Mouse (Mus musculus): ENCODE measurements around the gene Tshz2. TPM values are rescaled to one million over a fixed set of nuclear protein-coding genes. Genes with fewer than 3 reads are reported as not detected.
"Not testable (repeated sequence)": the region's sequence is repeated elsewhere in the genome, so short reads cannot be mapped to it uniquely, and the experiment has no call there.

Gene Tshz2
- polyA plus RNA-seq (2016; fragmentation: Nextera tagmentation; extraction: Ambion mirVana), result 3.0 and 5.1 TPM in 2 replicates

DNA sequence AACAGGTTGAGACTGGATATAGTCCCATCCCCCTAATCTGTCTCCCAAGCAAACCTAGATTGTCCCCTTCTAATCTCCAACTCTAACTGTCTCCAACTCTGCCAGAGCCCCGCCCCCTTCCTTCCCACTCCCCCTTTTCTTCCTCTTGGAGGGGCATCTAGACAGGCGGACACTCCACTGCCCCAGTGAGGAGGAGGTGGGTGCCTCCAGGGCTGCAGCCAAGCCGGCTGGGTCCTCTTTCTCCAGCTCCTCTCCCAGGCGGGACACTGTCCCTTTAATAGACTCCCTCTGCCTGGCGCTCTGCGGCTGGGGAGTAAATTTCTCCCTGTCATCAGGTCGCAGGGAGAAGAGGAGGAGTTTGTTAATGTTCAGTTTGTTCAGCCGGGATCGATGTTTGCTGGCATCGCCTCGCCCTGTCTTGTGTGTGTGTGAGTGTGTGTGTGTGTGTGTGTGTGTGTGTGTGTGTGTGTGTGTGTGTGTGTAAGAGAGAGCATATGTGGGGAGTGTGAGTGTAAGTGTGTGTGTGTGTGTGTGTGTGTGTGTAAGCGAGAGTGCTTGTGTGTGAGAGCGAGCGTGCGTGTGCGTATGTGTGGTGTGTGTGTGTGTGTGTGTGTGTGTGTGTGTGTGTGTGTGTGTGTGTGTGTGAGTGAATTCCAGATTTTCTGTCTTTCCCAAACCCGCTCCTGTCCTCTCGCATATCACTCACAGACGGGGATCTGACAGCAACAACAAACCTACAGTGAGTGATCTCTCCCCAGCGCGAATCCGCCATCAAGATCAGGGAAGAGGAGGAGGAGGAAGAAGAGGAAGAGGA, at the start of gene Tshz2:
Tshz2 (plus strand) TSS at position 676 of the 814 bp plus-strand sequence.
- Histone ChIP-seq H3K27ac (peak within 1 kb of the TSS; percentile 90), H3K36me3 (no peaks in the 10 kb centered on the region), H3K4me1 (replicated peaks) (peaks cover 42% of the 10 kb centered on the region), H3K4me3 (peak within 1 kb of the TSS; percentile 77), H3K27me3 (ENCODE audit: insufficient read depth, poor library complexity, severe bottlenecking) (no peaks in the 10 kb centered on the region; the same call in 1 of the 2 replicates), H3K9me3 (no peaks in the 10 kb centered on the region)
- WGBS, result under 1% methylated on average over 22 of the region's 22 CpGs
- peak; percentile 70 for DNase-seq (ENCODE audit: low spot score)

DNA sequence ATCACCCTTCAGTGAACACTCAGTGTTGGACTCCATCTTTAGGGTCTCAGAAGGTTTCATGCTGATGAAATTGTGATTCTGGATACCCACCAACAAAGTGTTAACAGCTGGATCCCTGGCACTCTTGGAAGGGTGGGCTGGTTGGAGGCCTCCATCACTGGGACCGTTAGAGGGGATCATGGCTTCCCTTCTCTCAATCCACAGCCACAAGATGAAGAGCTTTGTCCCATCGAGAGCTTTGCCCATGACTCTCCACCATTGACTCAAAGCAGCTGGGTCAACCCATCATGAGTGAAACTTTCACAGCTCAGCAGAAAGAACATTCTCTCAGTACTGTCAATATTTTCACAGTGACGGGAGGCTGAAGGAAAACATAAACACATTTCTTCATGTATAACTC, 49.3 kb upstream of the Tshz2 start:
- 80% methylated on average over 3 of the region's 3 CpGs for WGBS
- Histone ChIP-seq H3K27ac (no peak overlapping the region), H3K27me3 (ENCODE audit: insufficient read depth, poor library complexity, severe bottlenecking) (no peaks in the 10 kb centered on the region), H3K4me3 (no peak overlapping the region), H3K4me1 (replicated peaks) (peaks cover 16% of the 10 kb centered on the region), H3K9me3 (no peaks in the 10 kb centered on the region), H3K36me3 (no peaks in the 10 kb centered on the region)
- DNase-seq (ENCODE audit: low spot score), result no peak

DNA sequence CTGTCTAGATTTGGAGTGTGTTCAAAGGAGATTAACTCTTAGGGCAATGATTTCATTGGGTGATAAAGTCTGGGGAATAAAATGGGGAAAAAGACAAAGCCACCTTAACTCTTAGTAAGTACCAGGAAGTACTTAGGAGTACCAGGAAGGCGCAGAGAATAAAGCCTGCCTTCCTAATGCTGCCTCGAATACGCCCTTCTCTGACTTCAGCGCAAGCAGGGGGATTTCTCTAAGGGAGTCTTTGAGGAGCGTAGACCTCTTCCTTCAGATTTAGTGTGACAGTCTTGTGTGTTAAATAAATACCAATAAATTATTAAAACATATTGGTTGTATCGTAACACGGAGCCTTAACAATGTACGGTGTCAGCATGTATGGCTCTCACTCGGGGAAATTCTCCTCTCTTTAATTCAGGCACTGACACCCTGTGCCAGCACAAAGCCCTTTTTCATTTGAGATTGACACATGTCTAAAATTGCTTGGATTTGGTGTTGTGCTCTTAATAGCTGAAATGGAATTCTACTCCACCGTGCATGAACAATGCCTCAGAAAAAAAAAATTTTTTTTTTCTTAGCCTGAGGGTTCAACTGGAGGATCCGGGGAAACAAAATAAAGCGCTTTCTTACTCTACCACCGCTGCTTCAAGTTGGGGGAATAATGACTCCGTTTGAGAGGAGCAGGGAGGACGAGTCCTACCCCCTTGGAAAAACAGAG, 47.9 kb upstream of the Tshz2 start:
- no peak for DNase-seq (ENCODE audit: low spot score)
- Histone ChIP-seq H3K27ac (peak overlapping the region; percentile 24; the same call in 1 of the 2 replicates), H3K9me3 (no peaks in the 10 kb centered on the region), H3K27me3 (ENCODE audit: insufficient read depth, poor library complexity, severe bottlenecking) (no peaks in the 10 kb centered on the region), H3K4me1 (replicated peaks) (peaks cover 16% of the 10 kb centered on the region), H3K4me3 (no peak overlapping the region), H3K36me3 (no peaks in the 10 kb centered on the region)
- WGBS, result 68% methylated on average over 15 of the region's 15 CpGs

DNA sequence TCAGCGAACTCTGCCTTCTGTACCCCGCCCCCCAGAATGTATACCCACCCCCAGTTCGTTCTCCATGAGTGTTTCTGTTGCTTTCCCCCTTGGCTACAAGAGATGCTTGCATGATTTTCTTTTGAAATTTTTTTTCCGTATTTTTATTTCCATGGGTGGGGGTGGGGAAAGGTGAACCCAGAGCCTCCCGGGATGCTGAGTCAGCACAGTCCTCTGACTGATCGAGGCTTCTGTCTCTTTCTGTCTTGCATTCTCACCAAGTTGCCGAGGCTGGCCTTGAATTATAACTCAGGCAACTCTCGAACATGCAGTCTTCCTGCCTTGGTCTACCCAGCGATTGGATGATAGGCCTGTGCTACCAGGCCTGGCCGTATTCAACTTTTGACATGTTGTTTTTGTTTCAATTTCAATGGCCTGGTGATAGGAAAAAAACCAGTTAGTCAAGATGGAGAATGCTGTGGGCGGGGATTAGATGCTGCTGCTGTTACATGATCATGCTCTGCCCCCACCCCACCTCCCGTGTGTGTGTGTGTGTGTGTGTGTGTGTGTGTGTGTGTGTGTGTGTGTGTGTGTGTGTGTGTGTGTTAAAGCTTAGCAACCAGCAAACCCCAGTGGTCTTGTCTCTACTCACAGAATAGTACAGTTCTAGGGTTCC, 47.1 kb upstream of the Tshz2 start:
- DNase-seq (ENCODE audit: low spot score), result no peak
- Histone ChIP-seq H3K27me3 (ENCODE audit: insufficient read depth, poor library complexity, severe bottlenecking) (no peaks in the 10 kb centered on the region), H3K36me3 (no peaks in the 10 kb centered on the region), H3K4me1 (replicated peaks) (peaks cover 16% of the 10 kb centered on the region), H3K9me3 (no peaks in the 10 kb centered on the region), H3K27ac (peak overlapping the region; percentile 24; the same call in 1 of the 2 replicates), H3K4me3 (no peak overlapping the region)
- WGBS, result 81% methylated on average over 12 of the region's 12 CpGs

DNA sequence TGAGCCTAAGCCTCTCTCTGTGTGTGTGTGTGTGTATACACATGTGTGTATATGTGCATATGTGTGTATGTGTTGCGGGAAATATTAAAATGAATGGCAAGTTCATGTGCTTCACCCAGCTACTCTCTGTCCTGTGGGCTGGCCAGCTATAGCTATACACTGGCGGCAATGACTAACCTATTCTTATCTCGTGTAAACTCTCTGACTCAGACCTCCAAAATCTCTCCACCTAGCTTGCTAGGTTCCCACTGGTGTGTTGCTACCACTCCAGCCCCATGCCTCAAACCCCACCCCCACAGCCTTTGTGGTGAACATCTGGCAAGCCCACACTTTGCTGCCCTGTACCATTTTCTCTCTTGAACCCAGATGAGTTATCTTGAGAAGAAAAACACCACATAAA, 46.1 kb upstream of the Tshz2 start:
- DNase-seq (ENCODE audit: low spot score), result no peak
- WGBS, result 89% methylated on average over 3 of the region's 3 CpGs

DNA sequence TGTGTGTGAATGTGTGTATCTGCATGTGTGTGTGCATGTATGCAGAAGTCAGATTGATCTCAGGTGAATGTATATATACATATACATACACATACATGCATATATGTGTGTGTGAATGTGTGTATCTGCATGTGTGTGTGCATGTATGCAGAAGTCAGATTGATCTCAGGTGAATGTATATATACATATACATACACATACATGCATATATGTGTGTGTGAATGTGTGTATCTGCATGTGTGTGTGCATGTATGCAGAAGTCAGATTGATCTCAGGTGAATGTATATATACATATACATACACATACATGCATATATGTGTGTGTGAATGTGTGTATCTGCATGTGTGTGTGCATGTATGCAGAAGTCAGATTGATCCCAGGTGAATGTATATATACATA, 45.2 kb upstream of the Tshz2 start, which contains the start of gene Gm11011:
Gm11011 (minus strand) TSS at position 101 of the 400 bp plus-strand sequence.
- H3K4me3 ChIP-seq; H3K9me3 ChIP-seq; H3K27ac ChIP-seq; H3K27me3 ChIP-seq (ENCODE audit: insufficient read depth, poor library complexity, severe bottlenecking); DNase-seq (ENCODE audit: low spot score); H3K36me3 ChIP-seq: not testable (repeated sequence)
- H3K4me1 ChIP-seq (replicated peaks), result peaks cover 16% of the 10 kb centered on the region

More for the DNA sequence above, 46.1 kb upstream of the Tshz2 start:
- Histone ChIP-seq H3K4me3 (no peak overlapping the region), H3K4me1 (replicated peaks) (peaks cover 16% of the 10 kb centered on the region), H3K9me3 (no peaks in the 10 kb centered on the region), H3K36me3 (no peaks in the 10 kb centered on the region), H3K27me3 (ENCODE audit: insufficient read depth, poor library complexity, severe bottlenecking) (no peaks in the 10 kb centered on the region), H3K27ac (no peak overlapping the region)

DNA sequence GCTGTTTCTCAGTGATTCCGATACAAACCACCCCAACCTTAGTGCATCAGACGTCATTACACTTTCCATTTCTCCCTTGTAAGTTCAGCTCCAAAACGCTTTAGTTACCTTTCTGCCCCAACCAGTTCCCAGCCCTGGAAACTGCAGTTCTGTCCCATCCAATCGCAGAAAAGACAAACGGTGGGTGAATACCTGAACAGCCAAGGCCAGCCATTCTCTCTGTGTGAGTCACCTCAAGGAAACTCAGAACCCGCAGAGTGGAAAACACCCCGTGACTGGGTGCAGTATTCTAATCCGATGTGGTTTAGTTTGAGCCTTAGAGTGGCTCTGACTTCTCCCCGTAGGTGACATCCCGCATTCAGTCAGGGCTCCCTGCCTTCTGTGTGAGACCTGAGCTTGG, 43.1 kb upstream of the Tshz2 start:
- no peak for DNase-seq (ENCODE audit: low spot score)
- Histone ChIP-seq H3K4me3 (no peak overlapping the region), H3K9me3 (no peaks in the 10 kb centered on the region), H3K4me1 (replicated peaks) (peaks cover 15% of the 10 kb centered on the region), H3K27ac (no peak overlapping the region), H3K36me3 (no peaks in the 10 kb centered on the region), H3K27me3 (ENCODE audit: insufficient read depth, poor library complexity, severe bottlenecking) (no peaks in the 10 kb centered on the region)
- 91% methylated on average over 10 of the region's 10 CpGs for WGBS

DNA sequence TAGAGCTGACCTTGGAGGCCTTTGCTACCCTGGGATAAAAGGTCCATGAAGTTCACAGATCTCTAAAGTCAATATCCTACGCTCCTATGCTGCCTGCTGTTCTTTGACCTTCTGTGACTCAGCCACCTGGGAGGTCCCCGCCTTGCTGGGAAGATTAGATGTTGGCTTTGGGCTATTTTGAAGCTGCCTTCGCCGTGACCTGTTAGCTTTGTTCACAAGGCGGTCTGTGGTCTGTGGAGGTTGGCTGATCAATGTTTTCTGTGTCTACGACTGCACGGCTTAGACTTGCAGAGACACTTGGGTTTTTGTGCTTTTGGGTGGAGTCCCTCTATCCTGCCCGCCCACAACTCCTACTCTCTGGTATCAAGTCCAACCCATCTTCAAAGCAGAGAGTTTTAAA, 42.4 kb upstream of the Tshz2 start:
- no peaks in the 10 kb centered on the region for H3K9me3 ChIP-seq
- no peak overlapping the region; the same call in 1 of the 2 replicates for H3K27ac ChIP-seq
- H3K36me3 ChIP-seq, result no peaks in the 10 kb centered on the region
- 66% methylated on average over 8 of the region's 8 CpGs for WGBS
- no peak overlapping the region for H3K4me3 ChIP-seq
- peaks cover 7% of the 10 kb centered on the region for H3K4me1 ChIP-seq (replicated peaks)
- no peak for DNase-seq (ENCODE audit: low spot score)
- H3K27me3 ChIP-seq (ENCODE audit: insufficient read depth, poor library complexity, severe bottlenecking), result no peaks in the 10 kb centered on the region; the same call in 1 of the 2 replicates

DNA sequence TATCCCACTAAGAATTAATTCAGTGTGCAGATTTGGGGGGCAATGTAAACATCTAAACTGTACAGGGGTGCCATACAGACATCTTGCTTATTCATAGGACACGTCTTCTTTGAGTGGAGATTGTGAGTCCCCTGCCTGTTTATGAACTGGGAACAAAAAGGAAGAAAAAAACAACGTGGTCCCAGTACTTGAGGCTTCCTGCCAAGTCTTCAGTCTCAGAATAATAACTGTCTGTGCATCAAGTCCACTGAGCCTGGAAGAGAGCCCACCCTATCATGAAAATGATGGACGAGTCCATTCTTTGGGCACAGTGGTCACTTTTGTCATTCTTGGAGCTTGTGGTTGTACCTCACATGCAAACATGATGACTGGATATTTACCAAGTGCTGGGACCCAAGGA, 39.1 kb upstream of the Tshz2 start:
- Histone ChIP-seq H3K9me3 (no peaks in the 10 kb centered on the region), H3K4me1 (replicated peaks) (no peaks in the 10 kb centered on the region), H3K27me3 (ENCODE audit: insufficient read depth, poor library complexity, severe bottlenecking) (no peaks in the 10 kb centered on the region; the same call in 1 of the 2 replicates), H3K36me3 (no peaks in the 10 kb centered on the region), H3K4me3 (no peak overlapping the region), H3K27ac (no peak overlapping the region)
- no peak for DNase-seq (ENCODE audit: low spot score)
- 76% methylated on average over 3 of the region's 3 CpGs for WGBS

DNA sequence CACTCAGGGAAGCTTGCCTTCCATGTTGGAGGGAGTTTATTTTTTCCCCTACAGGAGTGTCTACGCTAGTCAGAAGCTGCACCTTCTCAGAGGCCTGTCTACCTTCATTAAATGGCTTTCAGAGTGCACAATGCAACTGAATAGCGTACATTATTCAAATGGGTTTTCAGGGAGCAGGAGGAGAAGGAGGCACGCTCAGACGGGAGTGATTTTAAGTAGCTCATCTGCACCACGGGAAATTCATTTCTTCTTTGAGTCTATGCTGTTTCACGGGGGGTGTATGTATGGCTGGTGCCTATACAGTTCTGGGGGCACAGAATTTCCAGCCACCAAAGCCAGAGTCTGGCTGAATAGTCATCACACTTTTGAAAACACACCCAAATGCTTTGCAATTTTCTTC, 35.5 kb upstream of the Tshz2 start:
- H3K4me3 ChIP-seq, result no peak overlapping the region
- no peaks in the 10 kb centered on the region for H3K36me3 ChIP-seq
- H3K27me3 ChIP-seq (ENCODE audit: insufficient read depth, poor library complexity, severe bottlenecking), result no peaks in the 10 kb centered on the region; the same call in 1 of the 2 replicates
- H3K27ac ChIP-seq, result no peak overlapping the region
- H3K4me1 ChIP-seq (replicated peaks), result no peaks in the 10 kb centered on the region
- WGBS, result 75% methylated on average over 6 of the region's 6 CpGs
- no peaks in the 10 kb centered on the region for H3K9me3 ChIP-seq
- DNase-seq (ENCODE audit: low spot score), result no peak

DNA sequence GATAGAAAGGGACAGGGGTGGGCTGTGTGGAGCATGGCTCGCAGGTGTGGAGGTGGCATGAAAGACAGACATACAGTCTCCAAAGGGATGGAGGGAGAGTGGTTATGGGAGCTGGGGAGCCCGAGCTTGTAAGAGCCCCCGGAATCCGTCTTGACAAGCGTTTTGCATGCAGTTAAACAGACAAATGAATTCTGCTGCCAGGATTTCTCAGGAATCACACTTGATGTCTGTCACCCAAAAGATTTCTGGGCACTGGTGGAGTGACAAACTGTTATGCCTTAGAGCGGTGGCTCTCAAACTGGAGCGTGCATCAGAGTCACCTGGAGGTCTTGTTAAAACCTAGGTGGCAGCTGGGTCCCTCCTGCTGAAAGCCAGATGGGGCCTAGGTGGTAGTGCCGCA, 34.8 kb upstream of the Tshz2 start:
- 94% methylated on average over 8 of the region's 8 CpGs for WGBS

DNA sequence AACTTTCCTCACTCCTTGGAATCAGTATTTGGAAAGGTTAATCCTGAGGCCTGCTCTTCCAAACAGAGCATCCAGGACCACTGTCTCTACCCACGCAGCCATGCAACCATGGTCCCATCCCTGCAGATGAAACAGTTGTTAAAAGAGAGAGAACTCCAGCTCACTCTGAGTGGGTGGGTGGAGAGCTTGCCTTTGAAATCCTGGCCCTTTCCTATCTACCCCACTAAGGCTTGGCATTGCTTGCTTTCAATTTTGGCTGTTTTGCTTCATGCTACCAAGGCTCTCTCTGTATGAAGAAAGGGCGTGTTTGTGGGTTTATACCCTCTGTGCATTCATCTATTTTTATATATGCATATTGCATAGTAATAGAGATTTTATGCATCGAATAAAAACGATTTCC, 33.2 kb upstream of the Tshz2 start:
- H3K4me1 ChIP-seq (replicated peaks), result no peaks in the 10 kb centered on the region
- no peaks in the 10 kb centered on the region for H3K36me3 ChIP-seq
- 90% methylated on average over 4 of the region's 4 CpGs for WGBS
- DNase-seq (ENCODE audit: low spot score), result no peak
- no peaks in the 10 kb centered on the region; the same call in 1 of the 2 replicates for H3K27me3 ChIP-seq (ENCODE audit: insufficient read depth, poor library complexity, severe bottlenecking)
- H3K27ac ChIP-seq, result no peak overlapping the region
- no peak overlapping the region for H3K4me3 ChIP-seq
- no peaks in the 10 kb centered on the region for H3K9me3 ChIP-seq

More for the DNA sequence above, 34.8 kb upstream of the Tshz2 start:
- no peaks in the 10 kb centered on the region for H3K4me1 ChIP-seq (replicated peaks)
- no peak overlapping the region for H3K4me3 ChIP-seq
- no peak for DNase-seq (ENCODE audit: low spot score)
- H3K9me3 ChIP-seq, result no peaks in the 10 kb centered on the region
- no peak overlapping the region for H3K27ac ChIP-seq
- no peaks in the 10 kb centered on the region for H3K36me3 ChIP-seq
- H3K27me3 ChIP-seq (ENCODE audit: insufficient read depth, poor library complexity, severe bottlenecking), result no peaks in the 10 kb centered on the region; the same call in 1 of the 2 replicates

Measured in hindbrain, embryonic 10.5 days (tissue).